In the genomic region with DNA sequence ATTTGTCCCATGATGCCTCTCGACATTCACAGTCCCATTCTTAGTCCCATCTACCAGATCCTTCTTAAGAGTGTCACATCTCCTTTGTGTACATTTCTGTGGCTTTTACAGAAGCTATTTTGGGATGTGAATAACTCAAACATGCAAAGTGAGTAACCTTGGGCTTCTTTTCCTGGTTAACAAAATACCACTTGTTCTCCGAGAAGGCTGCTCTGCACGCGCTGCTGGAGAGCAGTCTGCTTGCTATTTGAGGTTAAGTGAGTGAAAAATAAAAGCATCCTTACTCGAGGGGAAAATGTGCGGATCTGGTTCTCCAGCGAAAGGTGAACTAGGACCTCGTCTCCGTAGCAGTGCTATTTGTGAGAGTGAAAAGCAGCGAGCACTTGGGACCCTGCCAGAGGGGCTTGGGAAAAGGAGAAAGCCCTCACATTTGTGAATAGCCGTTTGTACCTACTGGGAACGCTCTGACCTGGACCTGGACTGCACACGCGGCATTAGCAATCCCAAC, we compare ENCODE assay signal across 18 mouse cellular contexts. TPM values are rescaled to one million over a fixed set of nuclear protein-coding genes. Genes with fewer than 3 reads are reported as not detected.
A peak's percentile ranks its signal among the peaks of the same experiment; 100 is the strongest.
DNase-seq lines count a peak whose midpoint lies in the region; ATAC-seq and TF ChIP-seq lines count a peak whose summit lies in the region.
"Had no signal": no experiment of that assay in that cellular context is flagged by ENCODE, and none has a peak within 500 bp of the region (broad histone marks: within the 10 kb centered on the region; RNA-seq: fewer than 3 reads in every experiment).

No protein-coding gene starts in this region.

- no peaks in the 10 kb centered on the region for H3K9me3 ChIP-seq in hindbrain, embryonic 16.5 days (ENCODE audit: control insufficient read depth, low read length)
- H3K9me3 ChIP-seq in hindbrain, embryonic 10.5 days, result no peaks in the 10 kb centered on the region
- no peaks in the 10 kb centered on the region for H3K9me3 ChIP-seq in midbrain, postnatal 0 days (ENCODE audit: low read length)
- H3K9me3 ChIP-seq in midbrain, embryonic 11.5 days (ENCODE audit: control insufficient read depth, low read length), result no peaks in the 10 kb centered on the region
- H3K9me3 ChIP-seq in forebrain, embryonic 14.5 days (replicated peaks; ENCODE audit: control insufficient read depth, low read length), result no peaks in the 10 kb centered on the region
- H3K9me3 ChIP-seq: embryonic facial prominence, embryonic 15.5 days; limb, embryonic 12.5 days; liver, embryonic 13.5 days had no signal

- H3K27me3 ChIP-seq in hindbrain, embryonic 16.5 days (replicated peaks; ENCODE audit: control insufficient read depth, insufficient read depth, low read length), result no peaks in the 10 kb centered on the region
- no peaks in the 10 kb centered on the region for H3K27me3 ChIP-seq in hindbrain, embryonic 10.5 days (ENCODE audit: insufficient read depth, poor library complexity, severe bottlenecking)
- no peaks in the 10 kb centered on the region for H3K27me3 ChIP-seq in midbrain, postnatal 0 days (ENCODE audit: insufficient read depth, low read length)
- H3K27me3 ChIP-seq in midbrain, embryonic 11.5 days (ENCODE audit: control insufficient read depth, insufficient read depth, low read length), result no peaks in the 10 kb centered on the region
- no peaks in the 10 kb centered on the region for H3K27me3 ChIP-seq in forebrain, embryonic 14.5 days (replicated peaks; ENCODE audit: control insufficient read depth, insufficient read depth, low read length)
- H3K27me3 ChIP-seq in small intestine, adult 2 months (ENCODE audit: control insufficient read depth, insufficient read depth, low read length), result no peaks in the 10 kb centered on the region
- H3K27me3 ChIP-seq: embryonic facial prominence, embryonic 15.5 days; limb, embryonic 12.5 days; liver, embryonic 13.5 days had no signal

- TF ChIP-seq POLR2A in small intestine, adult 2 months (IDR thresholded peaks at IDR 0.05; ENCODE audit: low read depth, low read length), result no peak

- no peak overlapping the region for H3K27ac ChIP-seq in hindbrain, embryonic 16.5 days (ENCODE audit: low read depth, low read length)
- no peak overlapping the region for H3K27ac ChIP-seq in hindbrain, embryonic 10.5 days
- H3K27ac ChIP-seq in midbrain, postnatal 0 days (ENCODE audit: low read depth, low read length), result 0 out of 2 replicates have a peak overlapping the region, but pooled peaks have one; percentile 9
- no peak overlapping the region for H3K27ac ChIP-seq in midbrain, embryonic 11.5 days (ENCODE audit: low read depth, low read length)
- peak overlapping the region; percentile 55; the same call in 1 of the 2 replicates for H3K27ac ChIP-seq in forebrain, embryonic 14.5 days (ENCODE audit: low read depth, low read length)
- 0 out of 2 replicates have a peak overlapping the region, but pooled peaks have one; percentile 11 for H3K27ac ChIP-seq in small intestine, adult 2 months (ENCODE audit: insufficient read depth, low read depth, low read length)
- H3K27ac ChIP-seq: embryonic facial prominence, embryonic 15.5 days; limb, embryonic 12.5 days; liver, embryonic 13.5 days had no signal

- peaks cover 22% of the 10 kb centered on the region for H3K36me3 ChIP-seq in hindbrain, embryonic 16.5 days (ENCODE audit: control insufficient read depth, insufficient read depth, low read length)
- H3K36me3 ChIP-seq in hindbrain, embryonic 10.5 days, result peaks cover 88% of the 10 kb centered on the region
- peaks cover 36% of the 10 kb centered on the region for H3K36me3 ChIP-seq in midbrain, postnatal 0 days (ENCODE audit: insufficient read depth, low read length)
- H3K36me3 ChIP-seq in midbrain, embryonic 11.5 days (ENCODE audit: control insufficient read depth, insufficient read depth, low read length), result peaks cover 15% of the 10 kb centered on the region
- peaks cover 51% of the 10 kb centered on the region for H3K36me3 ChIP-seq in forebrain, embryonic 14.5 days (ENCODE audit: control insufficient read depth, insufficient read depth, low read length)
- peaks cover 42% of the 10 kb centered on the region for H3K36me3 ChIP-seq in small intestine, adult 2 months (ENCODE audit: control insufficient read depth, insufficient read depth, low read length)

- H3K4me3 ChIP-seq in hindbrain, embryonic 16.5 days (ENCODE audit: low read length), result no peak overlapping the region
- H3K4me3 ChIP-seq in hindbrain, embryonic 10.5 days, result no peak overlapping the region
- no peak overlapping the region for H3K4me3 ChIP-seq in midbrain, postnatal 0 days (ENCODE audit: low read depth, low read length)
- no peak overlapping the region for H3K4me3 ChIP-seq in midbrain, embryonic 11.5 days (ENCODE audit: low read depth, low read length)
- H3K4me3 ChIP-seq in forebrain, embryonic 14.5 days (ENCODE audit: low read depth, low read length), result no peak overlapping the region
- H3K4me3 ChIP-seq in small intestine, adult 2 months (ENCODE audit: low read depth, low read length), result no peak overlapping the region
- H3K4me3 ChIP-seq: embryonic facial prominence, embryonic 15.5 days; limb, embryonic 12.5 days; liver, embryonic 13.5 days; myocyte had no signal

- peak; percentile 67 for ATAC-seq in hindbrain, embryonic 16.5 days
- ATAC-seq in midbrain, postnatal 0 days (ENCODE audit: low FRiP score), result no peak
- ATAC-seq in midbrain, embryonic 11.5 days (ENCODE audit: low FRiP score), result no peak
- peak; percentile 80 for ATAC-seq in forebrain, embryonic 14.5 days

- TF ChIP-seq CTCF in midbrain, postnatal 0 days (IDR thresholded peaks at IDR 0.05), result no peak
- TF ChIP-seq CTCF in small intestine, adult 2 months (IDR thresholded peaks at IDR 0.05; ENCODE audit: extremely low read depth, insufficient read length, insufficient replicate concordance, low read depth, low read length), result no peak

- no peak overlapping the region for H3K4me2 ChIP-seq in hindbrain, embryonic 16.5 days (ENCODE audit: low read length)
- no peak overlapping the region for H3K4me2 ChIP-seq in midbrain, postnatal 0 days (ENCODE audit: low read depth, low read length, poor library complexity, severe bottlenecking)
- H3K4me2 ChIP-seq in midbrain, embryonic 11.5 days, result no peak overlapping the region
- H3K4me2 ChIP-seq in forebrain, embryonic 14.5 days (ENCODE audit: low read length), result no peak overlapping the region
- H3K4me2 ChIP-seq: embryonic facial prominence, embryonic 15.5 days; heart, embryonic 11.5 days; limb, embryonic 12.5 days; liver, embryonic 13.5 days; lung, embryonic 14.5 days had no signal

- no peak overlapping the region for H3K9ac ChIP-seq in hindbrain, embryonic 16.5 days (ENCODE audit: low read depth, low read length)
- H3K9ac ChIP-seq in midbrain, postnatal 0 days (replicated peaks; ENCODE audit: low read length, poor library complexity, severe bottlenecking), result no peak overlapping the region
- no peak overlapping the region for H3K9ac ChIP-seq in midbrain, embryonic 11.5 days (ENCODE audit: low read length)
- no peak overlapping the region for H3K9ac ChIP-seq in forebrain, embryonic 14.5 days (ENCODE audit: low read length)
- H3K9ac ChIP-seq: embryonic facial prominence, embryonic 15.5 days; limb, embryonic 12.5 days; liver, embryonic 13.5 days; lung, embryonic 14.5 days had no signal

- no peaks in the 10 kb centered on the region for H3K4me1 ChIP-seq in hindbrain, embryonic 16.5 days (ENCODE audit: control insufficient read depth, insufficient read depth, low read depth, low read length)
- H3K4me1 ChIP-seq in hindbrain, embryonic 10.5 days (replicated peaks), result no peaks in the 10 kb centered on the region
- H3K4me1 ChIP-seq in midbrain, postnatal 0 days (ENCODE audit: insufficient read depth, low read length), result no peaks in the 10 kb centered on the region
- H3K4me1 ChIP-seq in midbrain, embryonic 11.5 days (ENCODE audit: control insufficient read depth, insufficient read depth, low read length), result no peaks in the 10 kb centered on the region
- H3K4me1 ChIP-seq in forebrain, embryonic 14.5 days (ENCODE audit: control insufficient read depth, insufficient read depth, low read length), result no peaks in the 10 kb centered on the region
- H3K4me1 ChIP-seq in small intestine, adult 2 months (ENCODE audit: control insufficient read depth, insufficient read depth, insufficient read length, low read length), result no peaks in the 10 kb centered on the region
- H3K4me1 ChIP-seq: embryonic facial prominence, embryonic 15.5 days; limb, embryonic 12.5 days; liver, embryonic 13.5 days had no signal

- 73% methylated on average over 14 of the region's 14 CpGs for WGBS in hindbrain, embryonic 16.5 days
- WGBS in hindbrain, embryonic 10.5 days, result 94% methylated on average over 14 of the region's 14 CpGs
- WGBS in midbrain, postnatal 0 days, result 70% methylated on average over 14 of the region's 14 CpGs
- 94% methylated on average over 14 of the region's 14 CpGs for WGBS in midbrain, embryonic 11.5 days
- WGBS in forebrain, embryonic 14.5 days, result 55% methylated on average over 14 of the region's 14 CpGs
- 86% methylated on average over 14 of the region's 14 CpGs for WGBS in small intestine, adult 2 months

- DNase-seq in hindbrain, embryonic 10.5 days (ENCODE audit: low spot score), result no peak
- DNase-seq in midbrain, postnatal 0 days (ENCODE audit: low spot score), result peak; percentile 25
- DNase-seq in midbrain, embryonic 11.5 days (ENCODE audit: low spot score, missing footprints), result no peak
- peak; percentile 69 for DNase-seq in forebrain, embryonic 14.5 days (ENCODE audit: low spot score)
- DNase-seq in yolk sac, embryonic 10.5 days (ENCODE audit: low spot score), result no peak
- DNase-seq: adrenal gland, adult 2 months; kidney, postnatal 4 days; layer of hippocampus, adult 9-11 months; liver, embryonic 13.5 days; lung, embryonic 14.5 days; lung, postnatal 4 days; right cerebral cortex, postnatal 25 days had no signal

RNA-seq across cellular contexts. Expression of a gene that starts 10.1 kb away (rescaled TPM):
- 46.7 and 48.6 TPM in 2 replicates for polyA plus RNA-seq in hindbrain, embryonic 16.5 days (2015; fragmentation: Nextera tagmentation; extraction: Ambion mirVana)
- polyA plus RNA-seq in hindbrain, embryonic 10.5 days (2016; fragmentation: Nextera tagmentation; extraction: Ambion mirVana), result 83.0 and 94.2 TPM in 2 replicates
- 39.4 and 50.8 TPM in 2 replicates for total RNA-seq in midbrain, postnatal 0 days (2014; rRNA removed)
- 45.9 and 47.7 TPM in 2 replicates for polyA plus RNA-seq in midbrain, postnatal 0 days (2015; fragmentation: Nextera tagmentation; extraction: Ambion mirVana)
- 71.2 and 76.9 TPM in 2 replicates for polyA plus RNA-seq in midbrain, embryonic 11.5 days (2014; fragmentation: Nextera tagmentation; extraction: Ambion mirVana)
- polyA plus RNA-seq in forebrain, embryonic 14.5 days (2014; fragmentation: Nextera tagmentation; extraction: Ambion mirVana), result 64.8 and 69.6 TPM in 2 replicates
- polyA plus RNA-seq in small intestine, adult 2 months (2012; rRNA removed), result 21.0 and 31.8 TPM in 2 replicates

RNA-seq across cellular contexts. Expression of a gene that starts 57.7 kb away (rescaled TPM):
- 60.2 and 62.0 TPM in 2 replicates for polyA plus RNA-seq in hindbrain, embryonic 16.5 days (2015; fragmentation: Nextera tagmentation; extraction: Ambion mirVana)
- polyA plus RNA-seq in hindbrain, embryonic 10.5 days (2016; fragmentation: Nextera tagmentation; extraction: Ambion mirVana), result 73.3 and 86.6 TPM in 2 replicates
- 43.7 and 58.5 TPM in 2 replicates for total RNA-seq in midbrain, postnatal 0 days (2014; rRNA removed)
- polyA plus RNA-seq in midbrain, postnatal 0 days (2015; fragmentation: Nextera tagmentation; extraction: Ambion mirVana), result 36.0 and 40.7 TPM in 2 replicates
- 48.6 and 54.8 TPM in 2 replicates for polyA plus RNA-seq in midbrain, embryonic 11.5 days (2014; fragmentation: Nextera tagmentation; extraction: Ambion mirVana)
- 44.9 and 54.2 TPM in 2 replicates for polyA plus RNA-seq in forebrain, embryonic 14.5 days (2014; fragmentation: Nextera tagmentation; extraction: Ambion mirVana)
- polyA plus RNA-seq in small intestine, adult 2 months (2012; rRNA removed), result 35.8 and 48.1 TPM in 2 replicates

Comparison
In these comparisons a context has a peak if more than half of its experiments do, and no peak if none do; other contexts are left out.
1. H3K27ac ChIP-seq: peak in midbrain, postnatal 0 days (single experiment), forebrain, embryonic 14.5 days (single experiment) and small intestine, adult 2 months (single experiment); none in hindbrain, embryonic 16.5 days (single experiment), hindbrain, embryonic 10.5 days (single experiment) and midbrain, embryonic 11.5 days (single experiment).
2. DNase-seq: peak in midbrain, postnatal 0 days (single experiment) and forebrain, embryonic 14.5 days (single experiment); none in hindbrain, embryonic 10.5 days (single experiment), midbrain, embryonic 11.5 days (single experiment) and yolk sac, embryonic 10.5 days (single experiment).
3. ATAC-seq: peak in hindbrain, embryonic 16.5 days (single experiment) and forebrain, embryonic 14.5 days (single experiment); none in midbrain, postnatal 0 days (single experiment) and midbrain, embryonic 11.5 days (single experiment).